Mouse (Mus musculus) inflammation-experienced regulatory T-cells, adult 16 weeks (primary cell): ENCODE results near the gene Sin3b. TPM values are rescaled to one million over a fixed set of nuclear protein-coding genes. Genes with fewer than 3 reads are reported as not detected.

Source experiments
- polyA plus RNA-seq: library from polyadenylated mRNA; unstranded; fragments of 100-300 nt; shearing (Covaris generic); gene quantifications from one replicate; pipeline ENCODE4 v1.2.1, GENCODE M21; 2017

The Sin3b gene
- polyA plus RNA-seq: 216 TPM

GRCm38 (mm10) chr8:72722769-72723650, at the start of gene Sin3b:
Gene Sin3b, plus strand, starts transcription at chr8:72723285.

GRCm38 (mm10) chr8:72761322-72762051, 38.4 kb downstream of the Sin3b start, which contains the start of gene F2rl3:
Gene F2rl3, plus strand, starts transcription at chr8:72761880.

Other genes starting within 250 kb of the Sin3b start
- gene Cherp, start 248.1 kb upstream of the Sin3b start, polyA plus RNA-seq: 124 TPM
- 5.8 TPM for gene Slc35e1, start 230.7 kb upstream of the Sin3b start, polyA plus RNA-seq
- gene Med26, start 175.0 kb upstream of the Sin3b start, polyA plus RNA-seq: 8.3 TPM
- 65.2 TPM for gene Smim7, start 152.2 kb upstream of the Sin3b start, polyA plus RNA-seq
- 2.9 TPM for gene Tmem38a, start 151.2 kb upstream of the Sin3b start, polyA plus RNA-seq
- not detected for gene Nwd1, start 76.6 kb upstream of the Sin3b start, polyA plus RNA-seq
- 10.9 TPM for gene F2rl3, start 38.6 kb downstream of the Sin3b start, polyA plus RNA-seq